Mouse (Mus musculus) heart, embryonic 14.5 days (tissue): ENCODE data around the gene Cops2. TPM values are rescaled to one million over a fixed set of nuclear protein-coding genes. Genes with fewer than 3 reads are reported as not detected.

Source experiments
- ATAC-seq: fragments of 200-750 bp; cut with Nextera tagmentation; 2 replicates; pipeline ENCODE4 v1.8.0; 2017; ENCODE audit warnings: low read depth, moderate TSS enrichment; ENCODE audit not compliant: insufficient number of reproducible peaks, insufficient read depth, low FRiP score
- H3K27ac ChIP-seq, 2 experiments: fragments of 200-500 bp in 1 of 2; fragments of 300-500 bp in 1 of 2; sonication (generic) in 1 of 2; replicated peaks in 1 of 2; 2 replicates each; pipeline ENCODE4 v1.5.1; 2012 to 2014; ENCODE audit warnings: low read depth in 2 of 2, low read length in 2 of 2, control low read depth in 1 of 2, mild to moderate bottlenecking in 1 of 2, mixed read lengths in 1 of 2; ENCODE audit not compliant: control insufficient read depth in 1 of 2, insufficient read depth in 1 of 2
- H3K27me3 ChIP-seq: fragments of 300-500 bp; sonication (generic); 2 replicates; pipeline ENCODE4 v1.6.1; 2014; ENCODE audit warnings: mild to moderate bottlenecking, low read length, control low read depth; ENCODE audit not compliant: control insufficient read depth, insufficient read depth
- H3K36me3 ChIP-seq: fragments of 300-500 bp; sonication (generic); 2 replicates; pipeline ENCODE4 v1.6.1; 2014; ENCODE audit warnings: mild to moderate bottlenecking, control low read depth, low read length, mixed read lengths; ENCODE audit not compliant: control insufficient read depth, insufficient read depth
- H3K4me1 ChIP-seq, 2 experiments: fragments of 200-500 bp in 1 of 2; fragments of 300-500 bp in 1 of 2; sonication (generic) in 1 of 2; 2 replicates each; pipeline ENCODE4 v1.6.1; 2012 to 2014; ENCODE audit warnings: low read length in 2 of 2, control low read depth in 1 of 2, mixed read lengths in 1 of 2; ENCODE audit not compliant: control insufficient read depth in 2 of 2, insufficient read depth in 2 of 2
- H3K4me2 ChIP-seq: fragments of 300-500 bp; sonication (generic); 2 replicates; pipeline ENCODE4 v1.6.1; 2014; ENCODE audit warnings: mild to moderate bottlenecking, low read length
- H3K4me3 ChIP-seq, 2 experiments: fragments of 200-500 bp in 1 of 2; fragments of 300-500 bp in 1 of 2; sonication (generic) in 1 of 2; 2 replicates each; pipeline ENCODE4 v1.5.1; 2012 to 2014; ENCODE audit warnings: low read length in 2 of 2, mild to moderate bottlenecking in 2 of 2, control low read depth in 1 of 2, low read depth in 1 of 2, moderate library complexity in 1 of 2; ENCODE audit not compliant: control insufficient read depth in 1 of 2, insufficient read depth in 1 of 2
- H3K9ac ChIP-seq: fragments of 300-500 bp; sonication (generic); 2 replicates; pipeline ENCODE4 v1.6.1; 2014; ENCODE audit warnings: mild to moderate bottlenecking, low read length
- H3K9me3 ChIP-seq: fragments of 300-500 bp; sonication (generic); 2 replicates; pipeline ENCODE4 v1.6.1; 2016; ENCODE audit warnings: low read length, control low read depth; ENCODE audit not compliant: control insufficient read depth
- WGBS: fragments of 180-500 bp; shearing (Covaris S2); extraction: QIAGEN DNeasy Blood & Tissue Kit; methylation state at CpG from one replicate; pipeline ENCODE4 v1.1.7; 2014; 5-methylcytosine and 5-hydroxymethylcytosine counted together
- polyA plus RNA-seq: library from polyadenylated mRNA; unstranded; fragments of >200 nt; fragmentation: Nextera tagmentation; extraction: Ambion mirVana; gene quantifications from 2 replicates; pipeline ENCODE4 v1.2.1, GENCODE M21; 2014

Cops2 gene
- polyA plus RNA-seq, 1 experiment from 2014 or later = 71.0 TPM

DNA sequence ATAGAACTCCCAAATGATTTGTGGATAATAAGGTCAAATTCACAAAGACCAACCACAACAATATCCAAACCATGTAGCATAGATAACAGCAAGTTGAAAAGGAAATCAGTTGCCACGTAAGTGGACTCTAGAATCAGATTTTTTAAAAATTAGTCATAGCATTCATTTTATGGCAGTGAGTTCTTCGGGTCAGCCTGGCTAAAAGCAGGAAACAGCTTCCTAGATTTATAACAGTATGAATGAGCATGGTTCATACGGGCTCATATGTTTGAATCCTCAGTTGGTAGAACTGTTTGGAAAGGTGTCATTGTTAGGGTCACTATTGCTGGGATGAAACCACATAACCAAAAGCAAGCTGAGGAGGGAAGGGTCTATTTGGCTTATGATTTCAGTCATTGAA is 70.2 kb downstream of the Cops2 start:
- Histone ChIP-seq H3K9me3 (no peaks in the 10 kb centered on the region), H3K27me3 (no peaks in the 10 kb centered on the region), H3K4me2 (no peak overlapping the region), H3K4me3 (no peak overlapping the region), H3K4me1 (peaks cover 3 to 5% of the 10 kb centered on the region in 2 experiments; a peak in 2 of 4 replicates), H3K27ac (no peak overlapping the region), H3K36me3 (no peaks in the 10 kb centered on the region), H3K9ac (no peak overlapping the region)
- ATAC-seq = no peak
- 63% methylated on average over 3 of the region's 3 CpGs for WGBS

DNA sequence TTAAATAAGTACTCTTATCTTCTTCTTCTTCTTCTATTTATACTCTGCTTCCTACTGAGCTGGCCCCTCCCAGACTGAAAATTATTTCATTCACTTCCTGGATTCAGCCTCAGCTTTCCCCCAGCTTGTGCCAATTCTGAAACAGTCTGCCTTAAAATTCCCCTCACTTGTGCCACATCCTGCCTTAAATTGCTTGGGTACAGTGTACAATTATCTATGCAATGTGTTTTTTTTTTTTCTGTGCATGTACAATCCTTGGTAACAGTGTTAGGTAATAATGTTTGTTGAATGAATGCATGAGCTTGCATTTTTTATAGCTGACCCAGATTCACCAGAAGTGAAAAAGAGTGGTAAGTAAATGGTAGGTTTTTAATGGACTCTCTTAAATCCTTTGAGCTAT is 70.6 kb downstream of the Cops2 start:
- no peak overlapping the region for H3K4me2 ChIP-seq
- no peak overlapping the region for H3K4me3 ChIP-seq
- no peaks in the 10 kb centered on the region for H3K36me3 ChIP-seq
- no peaks in the 10 kb centered on the region for H3K27me3 ChIP-seq
- no peaks in the 10 kb centered on the region for H3K9me3 ChIP-seq
- ATAC-seq = no peak
- H3K27ac ChIP-seq = no peak overlapping the region
- H3K4me1 ChIP-seq = peaks cover 3 to 5% of the 10 kb centered on the region in 2 experiments; a peak in 3 of 4 replicates
- no peak overlapping the region for H3K9ac ChIP-seq

DNA sequence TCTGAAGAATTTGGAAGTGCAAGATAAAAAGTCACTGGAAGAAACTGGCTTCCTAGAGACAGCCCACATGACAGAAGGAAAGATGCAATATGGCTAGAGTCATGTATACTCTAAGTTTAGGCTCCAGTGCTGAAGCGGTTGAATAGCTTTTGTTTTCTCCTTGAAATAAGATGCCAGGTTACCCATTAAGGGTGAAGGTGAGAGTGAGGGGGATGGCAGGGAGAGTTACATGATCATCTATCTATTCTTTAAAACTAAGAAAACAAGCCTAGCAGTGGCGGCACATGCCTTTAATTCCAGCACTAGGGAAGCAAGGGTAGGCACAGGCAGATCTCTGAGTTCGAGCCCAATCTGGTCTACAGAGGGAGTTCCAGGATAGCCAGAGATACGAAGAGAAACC is 73.9 kb downstream of the Cops2 start:
- Histone ChIP-seq H3K27ac (no peak overlapping the region), H3K9ac (no peak overlapping the region), H3K4me2 (no peak overlapping the region), H3K4me3 (no peak overlapping the region), H3K36me3 (no peaks in the 10 kb centered on the region), H3K9me3 (no peaks in the 10 kb centered on the region), H3K27me3 (no peaks in the 10 kb centered on the region), H3K4me1 (peaks cover 5 to 23% of the 10 kb centered on the region in 2 experiments)
- 62% methylated on average over 4 of the region's 4 CpGs for WGBS
- no peak for ATAC-seq

DNA sequence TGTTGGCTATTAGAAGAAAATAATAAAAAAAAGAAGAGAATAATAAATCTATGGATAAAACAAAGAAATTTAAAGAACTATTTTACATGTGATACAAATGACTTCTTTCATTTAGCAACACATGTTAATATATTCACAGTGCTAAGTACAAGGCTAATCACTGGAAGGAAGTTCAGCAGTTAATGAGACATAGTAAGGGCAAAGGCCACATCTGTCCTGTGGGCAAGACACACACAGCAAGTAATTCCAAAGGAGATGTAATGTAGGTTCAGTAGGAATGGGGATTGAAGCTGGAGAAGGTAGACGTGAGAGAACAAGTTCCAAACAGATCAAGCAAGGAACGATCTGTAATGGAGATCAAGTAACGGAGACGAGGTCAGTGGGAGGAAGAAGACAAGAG is 74.5 kb downstream of the Cops2 start:
- Histone ChIP-seq H3K27me3 (no peaks in the 10 kb centered on the region), H3K36me3 (peaks cover 5% of the 10 kb centered on the region; the same call in 1 of the 2 replicates), H3K27ac (no peak overlapping the region), H3K4me3 (no peak overlapping the region), H3K4me1 (peaks cover 5 to 23% of the 10 kb centered on the region in 2 experiments), H3K4me2 (no peak overlapping the region), H3K9me3 (no peaks in the 10 kb centered on the region), H3K9ac (no peak overlapping the region)
- no peak for ATAC-seq
- 76% methylated on average over 4 of the region's 4 CpGs for WGBS

DNA sequence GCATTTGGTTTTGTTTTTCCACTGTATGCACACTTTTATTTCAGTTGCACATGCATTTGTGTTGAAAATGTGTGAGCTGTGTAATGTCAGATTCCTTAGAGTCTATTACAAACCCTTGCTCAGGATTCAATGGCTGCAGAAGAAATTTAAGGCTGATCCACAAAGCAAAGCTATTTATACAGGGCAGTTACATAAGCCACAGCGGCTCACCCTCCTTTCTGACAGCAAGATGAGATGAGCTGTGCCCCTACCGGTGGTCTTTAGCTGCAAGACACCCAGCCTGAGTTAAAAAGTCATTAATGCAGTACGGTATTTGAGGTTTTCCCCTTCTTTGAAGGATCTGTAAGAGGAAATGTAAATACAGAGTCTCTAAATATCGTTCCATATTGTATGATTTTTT is 75.1 kb downstream of the Cops2 start:
- H3K4me3 ChIP-seq = no peak overlapping the region
- no peak overlapping the region for H3K9ac ChIP-seq
- no peak overlapping the region for H3K4me2 ChIP-seq
- H3K27me3 ChIP-seq = no peaks in the 10 kb centered on the region
- ATAC-seq = no peak
- H3K4me1 ChIP-seq = peaks cover 5 to 23% of the 10 kb centered on the region in 2 experiments
- no peak overlapping the region for H3K27ac ChIP-seq
- peaks cover 8% of the 10 kb centered on the region for H3K36me3 ChIP-seq
- H3K9me3 ChIP-seq = no peaks in the 10 kb centered on the region
- WGBS = 58% methylated on average over 4 of the region's 4 CpGs

DNA sequence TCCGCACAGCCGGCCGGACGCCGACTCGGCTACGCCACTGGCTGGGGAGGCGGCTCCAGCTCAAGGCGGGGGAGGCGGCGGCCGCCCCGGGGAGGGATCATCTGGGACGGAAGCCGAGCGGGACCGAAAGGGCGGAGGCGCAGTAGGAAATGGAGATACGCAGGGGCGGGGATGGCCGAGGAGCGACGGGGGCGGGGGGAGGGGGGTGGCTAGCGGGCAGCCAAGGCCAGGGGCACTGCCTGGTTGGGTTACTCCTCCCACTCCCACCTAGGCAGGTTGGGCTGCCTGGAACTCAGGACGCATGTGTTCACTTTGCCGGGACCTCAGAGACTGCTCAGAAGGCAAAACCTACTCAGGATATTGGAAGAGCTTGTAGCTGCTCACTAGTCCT is 76.2 kb downstream of the Cops2 start, which contains the start of gene Secisbp2l:
TSS of gene Secisbp2l (minus strand) at position 152 of the 391 bp plus-strand sequence.
- no peaks in the 10 kb centered on the region for H3K9me3 ChIP-seq
- H3K36me3 ChIP-seq = peaks cover 15% of the 10 kb centered on the region
- peak within 1 kb of the TSS; percentile 84 for H3K4me2 ChIP-seq
- WGBS = 0% methylated on average over 14 of the region's 28 CpGs
- ATAC-seq = peak; percentile 95
- H3K27me3 ChIP-seq = no peaks in the 10 kb centered on the region
- H3K4me3 ChIP-seq = peak within 1 kb of the TSS; percentile 94 to 96
- peak within 1 kb of the TSS; percentile 59 to 85 for H3K27ac ChIP-seq
- peak within 1 kb of the TSS; percentile 93 for H3K9ac ChIP-seq
- peaks cover 3 to 20% of the 10 kb centered on the region in 2 experiments for H3K4me1 ChIP-seq

DNA sequence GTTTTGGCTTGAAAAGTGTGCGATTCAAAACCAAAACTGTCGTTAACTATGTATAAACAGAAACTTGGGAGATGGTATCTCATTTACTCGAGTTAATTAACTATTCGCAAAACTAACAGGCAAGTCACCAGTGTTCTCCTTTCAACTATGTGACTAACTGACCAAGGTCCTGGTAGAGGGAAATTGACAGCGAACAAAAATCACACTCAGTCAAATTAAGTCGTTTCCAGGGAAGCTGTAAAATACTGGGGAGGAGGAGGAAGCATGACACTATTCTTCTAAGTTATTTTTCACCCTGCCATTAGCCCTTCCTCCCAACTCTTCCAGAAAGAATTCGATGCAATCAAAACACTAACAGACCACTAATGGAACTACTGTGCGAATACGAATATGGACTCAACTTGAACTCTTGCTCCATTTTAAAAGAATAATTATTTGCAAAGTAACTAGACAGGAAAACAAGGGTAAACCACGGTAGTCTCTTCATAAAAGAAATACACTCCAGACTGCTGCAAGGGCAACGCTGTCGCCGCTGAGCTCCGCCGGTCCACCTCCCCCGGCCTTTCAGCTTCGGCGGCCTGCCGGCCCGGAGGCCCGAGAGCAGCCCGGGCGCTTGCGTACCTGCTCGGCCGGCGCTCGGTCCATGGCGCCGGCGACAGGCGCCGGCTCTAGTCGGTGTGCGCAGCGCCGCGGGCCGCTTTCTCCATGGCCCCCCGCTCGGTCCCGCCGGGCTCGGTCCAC is 76.8 kb downstream of the Cops2 start:
- H3K4me3 ChIP-seq = peak overlapping the region; percentile 94 to 96
- no peak for ATAC-seq
- H3K4me2 ChIP-seq = peak overlapping the region; percentile 84
- H3K36me3 ChIP-seq = peaks cover 15% of the 10 kb centered on the region
- peak overlapping the region; percentile 93 for H3K9ac ChIP-seq
- H3K27ac ChIP-seq = peak overlapping the region; percentile 59 to 85
- 3% methylated on average over 44 of the region's 44 CpGs for WGBS
- no peaks in the 10 kb centered on the region for H3K9me3 ChIP-seq
- H3K4me1 ChIP-seq = peaks cover 0 to 20% of the 10 kb centered on the region in 2 experiments; a peak in 2 of 4 replicates
- H3K27me3 ChIP-seq = no peaks in the 10 kb centered on the region
